Mouse (Mus musculus): ENCODE data around the gene Atg9b.

Atg9b gene

DNA sequence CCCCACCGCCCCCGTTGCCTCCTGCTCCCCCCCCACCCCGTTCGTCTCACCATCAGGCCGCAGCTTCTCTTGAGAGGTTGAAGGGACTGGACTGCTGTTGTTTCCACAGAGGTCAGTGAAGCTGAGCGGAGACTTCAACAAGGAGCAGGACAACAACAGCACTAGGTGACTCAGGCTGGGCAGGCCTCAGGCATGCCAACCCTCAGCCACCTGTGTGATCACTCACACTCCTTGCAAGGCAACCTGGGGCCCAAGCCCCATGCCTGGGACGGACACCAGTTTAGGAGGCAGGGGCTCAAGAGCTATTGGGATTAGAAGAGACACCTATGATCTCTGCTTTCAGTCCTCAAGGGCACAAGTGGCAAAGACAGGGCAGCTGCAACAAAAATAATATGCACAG is at the start of gene Atg9b:
Gene Atg9b, minus strand, starts transcription at position 280 of the 400 bp plus-strand sequence.
- DNase-seq (ENCODE audit: low read depth, low spot score): no peak

- no peak for DNase-seq (ENCODE audit: low read depth, low spot score)
Measured at GRCm38 (mm10) chr5:24441187-24441586, 49.2 kb upstream of the Atg9b start.

DNA sequence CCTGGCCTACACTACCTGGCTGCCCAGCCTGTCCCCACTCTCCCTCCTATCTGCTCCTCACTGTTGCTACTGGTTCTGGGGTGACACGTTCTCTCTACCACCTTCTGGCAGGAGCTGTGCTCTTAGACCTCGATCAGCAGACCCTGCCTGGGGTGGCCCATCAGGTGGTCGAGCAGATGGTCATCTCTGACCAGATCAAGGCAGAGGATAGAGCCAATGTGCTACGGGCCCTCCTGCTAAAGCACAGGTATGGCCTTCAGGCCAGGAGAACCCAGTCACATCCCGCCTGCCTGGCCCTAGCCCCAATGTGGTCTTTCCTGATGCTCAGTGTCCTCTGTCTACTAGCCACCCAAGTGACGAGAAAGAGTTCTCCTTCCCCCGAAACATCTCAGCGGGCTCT is 42.0 kb upstream of the Atg9b start:
- no peak for DNase-seq (ENCODE audit: low read depth, low spot score)

GRCm38 (mm10) chr5:24428596-24428995 is 36.7 kb upstream of the Atg9b start:
- DNase-seq (ENCODE audit: low read depth, low spot score): no peak

GRCm38 (mm10) chr5:24427981-24428402 is 36.0 kb upstream of the Atg9b start:
- DNase-seq (ENCODE audit: low read depth, low spot score): no peak

- DNase-seq (ENCODE audit: low read depth, low spot score): no peak
Measured at GRCm38 (mm10) chr5:24427285-24427633, 35.3 kb upstream of the Atg9b start.

DNA sequence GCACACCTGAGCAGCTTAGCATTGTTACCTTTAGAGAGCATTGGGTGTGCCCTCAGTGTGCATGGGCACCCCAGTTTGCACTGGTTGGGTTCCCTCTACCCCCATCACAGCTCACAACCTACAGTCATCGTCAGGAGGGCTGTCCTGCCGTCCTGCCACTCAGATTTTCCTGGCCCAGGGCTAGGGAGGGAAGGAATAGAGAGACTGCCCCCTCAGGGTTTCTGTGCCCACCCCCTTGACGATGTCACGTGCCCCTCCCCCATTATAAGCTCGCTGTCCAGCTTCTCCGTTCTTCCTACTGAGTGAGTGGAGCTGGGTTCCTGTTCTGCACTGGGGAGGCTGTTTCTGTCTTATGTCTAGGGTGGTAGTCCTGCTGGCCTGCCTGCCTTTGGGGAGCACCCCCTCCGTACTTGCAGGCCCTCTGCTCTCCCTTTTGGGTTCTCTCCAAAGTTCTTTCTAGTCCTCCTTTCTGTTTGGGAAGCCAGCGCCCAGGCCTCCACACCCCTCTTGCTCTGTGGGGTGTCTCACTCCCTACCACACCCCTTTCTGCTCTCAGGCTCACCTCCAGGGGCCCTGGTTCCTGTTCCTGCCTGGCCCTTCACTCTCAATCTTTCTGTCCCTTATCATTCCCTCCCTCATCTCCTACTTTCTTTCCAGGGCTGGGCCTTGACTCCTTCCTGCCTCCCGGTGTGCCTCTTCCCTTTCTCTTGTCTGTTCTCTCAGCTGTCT is 34.8 kb upstream of the Atg9b start:
- DNase-seq (ENCODE audit: low read depth, low spot score): no peak

GRCm38 (mm10) chr5:24426037-24426432 is 34.1 kb upstream of the Atg9b start:
- peak; percentile 21 for DNase-seq (ENCODE audit: low read depth, low spot score)

- DNase-seq (ENCODE audit: low read depth, low spot score): peak; percentile 81
Measured at GRCm38 (mm10) chr5:24425421-24426036, 33.6 kb upstream of the Atg9b start.

DNA sequence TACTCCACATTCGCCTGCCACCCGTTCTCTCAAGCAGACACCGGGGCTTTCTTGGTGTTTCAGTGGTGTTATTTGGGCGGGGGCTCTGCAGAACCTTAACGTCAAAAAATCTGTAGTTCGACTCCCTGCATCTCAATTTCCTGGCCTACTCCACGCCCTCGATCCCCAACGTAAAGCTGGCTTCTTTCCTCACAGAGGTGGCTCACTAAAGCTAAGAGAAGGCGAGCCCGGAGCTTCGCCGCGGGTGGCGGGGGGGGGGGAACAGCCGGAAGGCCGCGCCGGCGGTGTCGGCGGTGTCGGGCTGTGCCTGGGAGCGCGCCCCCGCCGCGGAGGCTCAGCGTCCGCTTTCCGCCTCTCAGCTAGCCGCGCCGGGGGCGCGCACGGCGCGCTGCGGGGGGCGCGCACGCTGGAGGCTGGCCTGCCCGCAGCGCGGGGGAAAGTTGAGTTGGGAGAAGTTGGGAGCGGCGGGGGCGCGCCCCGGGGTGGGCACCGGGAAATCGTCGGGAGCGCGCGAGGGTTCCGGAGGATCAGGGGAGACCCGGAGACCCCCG is 33.0 kb upstream of the Atg9b start:
- peak; percentile 95 for DNase-seq (ENCODE audit: low read depth, low spot score)

DNA sequence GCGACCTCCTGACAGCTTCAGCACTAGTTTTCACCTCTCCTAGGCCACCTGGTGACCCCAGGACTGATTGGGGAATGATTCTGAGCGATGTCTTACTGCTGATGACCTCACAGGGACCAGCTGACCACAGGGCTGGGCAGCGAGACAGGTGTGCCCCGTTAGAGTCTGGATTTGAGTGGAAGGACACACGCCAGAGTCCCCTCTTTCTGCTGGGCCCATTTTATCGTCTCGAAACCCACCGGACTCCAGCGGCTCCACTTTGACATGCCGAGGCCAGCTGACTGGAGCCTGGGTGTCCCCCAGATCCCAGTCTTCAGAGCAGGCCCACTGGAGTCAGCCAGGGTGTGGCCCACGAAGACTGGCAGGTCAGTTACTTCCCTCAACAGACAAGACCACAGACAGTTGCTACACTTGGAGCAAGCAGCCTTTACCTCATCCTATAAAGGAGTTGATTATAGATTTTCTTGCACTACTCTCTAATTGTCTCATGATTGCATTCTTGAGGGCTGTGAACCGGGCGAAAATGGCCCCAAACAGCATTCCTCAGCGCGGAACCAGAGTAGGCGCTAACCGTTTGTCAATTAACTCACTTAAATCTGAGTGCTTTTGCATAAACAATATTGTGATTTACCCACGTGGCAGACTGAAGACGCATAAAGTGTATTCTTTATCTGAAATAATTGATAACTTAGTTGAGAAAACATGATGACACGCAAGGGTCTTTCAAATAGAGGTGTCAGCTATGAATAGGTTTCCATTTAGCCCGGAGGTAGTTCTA is 32.2 kb upstream of the Atg9b start:
- DNase-seq (ENCODE audit: low read depth, low spot score): peak; percentile 46

DNA sequence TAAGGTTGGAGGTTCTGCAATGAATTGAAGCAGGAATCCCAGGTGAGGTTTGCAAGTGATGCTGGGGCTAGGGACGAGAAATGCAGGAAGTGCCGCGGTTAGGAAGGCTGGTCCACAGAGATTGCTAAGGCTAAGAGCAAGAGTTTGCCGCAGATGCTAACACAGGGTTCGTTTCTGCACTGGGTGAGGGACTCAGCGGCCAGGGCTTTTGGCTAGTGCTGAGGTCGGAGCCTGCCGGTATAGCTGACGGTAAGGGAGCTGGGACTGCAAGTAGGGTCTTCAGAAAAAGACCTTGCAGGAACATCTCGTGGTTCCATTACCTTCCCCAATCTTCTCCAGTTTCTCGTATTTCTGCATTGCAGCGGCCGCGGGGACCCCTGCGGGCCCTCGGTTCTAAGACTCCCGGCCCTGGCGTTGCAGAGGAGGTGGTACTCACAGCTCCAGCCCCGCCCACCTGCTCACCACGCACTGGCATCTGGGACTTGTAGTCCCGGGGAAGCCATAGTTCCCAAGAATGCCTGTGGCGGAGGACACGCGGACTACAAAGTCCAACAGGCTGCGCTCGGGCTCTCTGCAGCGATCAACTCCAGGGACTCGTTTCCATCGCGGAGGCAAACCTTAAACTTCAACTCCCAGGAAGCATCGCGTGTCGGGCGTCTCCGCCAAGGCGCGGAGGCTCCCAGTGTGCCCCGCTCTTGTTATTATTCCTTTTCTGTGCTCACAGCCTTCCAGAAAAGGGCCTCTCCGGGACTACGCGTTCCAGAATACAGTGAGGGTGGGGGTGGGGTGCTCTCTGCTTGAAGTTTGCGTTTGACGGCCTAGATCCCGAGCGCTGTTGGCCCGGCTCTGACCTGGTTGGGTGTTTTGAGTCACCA is 31.4 kb upstream of the Atg9b start, which contains the start of the genes Cdk5 and Slc4a2:
Gene Cdk5, minus strand, starts transcription at position 402 of the 875 bp plus-strand sequence.
Gene Slc4a2, plus strand, starts transcription at position 709 of the 875 bp plus-strand sequence.
- peak; percentile 99 for DNase-seq (ENCODE audit: low read depth, low spot score)

DNA sequence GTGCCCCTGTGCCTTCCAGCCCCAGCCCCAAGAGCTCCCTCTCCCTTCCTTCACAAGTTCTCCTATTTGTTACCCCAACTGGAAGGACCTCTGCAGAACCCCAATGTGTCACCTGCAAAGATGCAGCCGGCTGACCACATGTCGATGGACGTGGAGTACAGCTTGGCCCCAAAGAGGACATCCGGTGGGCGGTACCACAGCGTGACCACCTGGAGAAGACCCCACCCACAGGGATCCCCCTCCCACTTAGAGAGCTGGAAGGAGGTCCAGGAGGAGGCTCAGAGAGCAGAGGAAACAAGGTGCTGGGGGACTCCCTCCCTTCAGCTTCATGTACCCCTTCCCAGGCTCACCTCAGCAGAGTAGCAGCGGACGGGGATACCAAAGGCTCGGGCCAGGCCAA is 28.4 kb upstream of the Atg9b start:
- no peak for DNase-seq (ENCODE audit: low read depth, low spot score)

GRCm38 (mm10) chr5:24417587-24417986 is 25.6 kb upstream of the Atg9b start:
- no peak for DNase-seq (ENCODE audit: low read depth, low spot score)

GRCm38 (mm10) chr5:24416222-24416736 is 24.3 kb upstream of the Atg9b start:
- peak; percentile 85 for DNase-seq (ENCODE audit: low read depth, low spot score)

GRCm38 (mm10) chr5:24413938-24414337 is 22.0 kb upstream of the Atg9b start:
- DNase-seq (ENCODE audit: low read depth, low spot score): no peak

DNA sequence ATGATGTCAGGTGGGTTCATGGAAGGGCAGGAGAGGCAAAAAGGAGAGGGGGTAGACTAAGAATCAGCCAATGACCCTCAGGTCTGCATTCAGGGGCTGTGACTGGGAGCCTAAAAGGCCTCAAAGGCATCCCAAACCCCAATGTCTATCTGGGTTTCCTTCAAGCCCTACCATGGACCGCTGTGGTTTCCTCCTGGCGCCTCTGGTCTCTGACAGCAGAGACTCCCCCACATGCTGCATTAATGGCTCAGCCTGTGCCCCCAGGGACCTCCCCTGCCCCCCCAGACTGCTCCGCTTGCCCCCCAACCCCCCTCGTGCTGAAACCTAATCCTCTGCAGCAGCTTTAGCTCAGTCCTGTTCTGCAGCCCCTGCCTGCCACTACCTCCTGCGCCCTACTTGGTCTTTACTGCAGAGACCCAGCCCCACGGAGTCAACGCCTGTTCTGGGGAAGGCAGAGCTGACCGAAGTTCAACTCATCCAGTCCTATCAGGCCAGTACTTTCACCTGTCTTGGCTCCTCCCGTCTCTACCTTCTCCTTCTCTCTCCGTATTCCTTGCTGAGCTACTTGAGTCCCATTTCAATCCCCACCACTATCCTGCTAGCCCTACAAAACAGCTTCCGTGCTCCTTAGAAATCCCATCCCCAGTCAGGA is 21.2 kb upstream of the Atg9b start, which contains the start of gene Asic3:
Gene Asic3, plus strand, starts transcription at position 351 of the 652 bp plus-strand sequence.
- no peak for DNase-seq (ENCODE audit: low read depth, low spot score)

GRCm38 (mm10) chr5:24412063-24412462 is 20.1 kb upstream of the Atg9b start:
- no peak for DNase-seq (ENCODE audit: low read depth, low spot score)

GRCm38 (mm10) chr5:24409466-24409865 is 17.5 kb upstream of the Atg9b start:
- no peak for DNase-seq (ENCODE audit: low read depth, low spot score)

DNA sequence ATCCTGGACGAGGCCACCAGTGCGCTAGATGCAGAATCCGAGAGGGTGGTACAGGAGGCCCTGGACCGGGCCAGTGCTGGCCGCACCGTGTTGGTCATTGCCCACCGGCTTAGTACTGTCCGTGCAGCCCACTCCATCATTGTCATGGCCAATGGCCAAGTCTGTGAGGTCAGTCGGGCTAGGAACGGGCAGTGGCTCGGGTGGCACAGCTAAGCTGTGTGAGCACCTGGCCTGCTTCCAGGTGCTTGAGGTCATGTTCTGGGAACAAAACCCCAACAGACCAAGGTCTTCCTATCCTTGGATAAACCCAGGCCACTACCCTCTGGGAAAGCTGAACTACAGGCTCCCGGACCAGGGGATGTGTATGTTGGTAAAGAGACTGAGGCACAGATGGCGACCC is 16.7 kb upstream of the Atg9b start:
- DNase-seq (ENCODE audit: low read depth, low spot score): no peak
